Mouse (Mus musculus) megakaryocyte progenitor cell, adult 5-6 weeks (primary cell): Measurements from ENCODE around the gene Nppb. TPM values are rescaled to one million over a fixed set of nuclear protein-coding genes. Genes with fewer than 3 reads are reported as not detected.

Source experiments
- ATAC-seq: replicated peaks from 2 replicates; pipeline ENCODE4 v1.8.0; 2016; ENCODE audit warnings: mild to moderate bottlenecking, moderate TSS enrichment, inconsistent platforms; ENCODE audit not compliant: poor library complexity
- total RNA-seq, 2 experiments: library from RNA; stranded (forward) in 1 of 2; stranded (reverse) in 1 of 2; fragments of 157-497, 149-512 nt in 1 of 2; fragments of 200-1000 nt in 1 of 2; gene quantifications; 2 replicates each; pipeline versions ENCODE4 v1.2.3 to v1.2.4; 2015 to 2017

Nppb gene
- total RNA-seq, 2 experiments from 2014 or later, result not detected

DNA sequence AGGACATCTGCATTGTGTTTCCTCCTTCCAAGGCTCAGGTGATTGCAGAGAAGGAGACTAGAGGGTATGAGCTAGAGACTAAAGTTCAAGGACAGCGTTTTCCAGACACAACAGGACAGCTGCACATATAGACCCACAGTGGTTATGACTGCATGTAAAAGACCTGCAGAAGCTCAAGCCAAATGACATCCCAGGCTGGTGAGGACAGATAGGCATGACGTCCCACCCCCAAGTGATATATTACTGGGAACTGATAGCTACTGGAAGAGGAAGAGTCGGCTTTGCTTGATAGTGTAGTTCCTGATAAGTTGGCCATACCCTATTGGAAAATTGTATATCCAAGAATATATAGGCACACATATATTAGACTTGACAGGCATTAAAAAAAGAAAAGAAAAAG is 9.4 kb upstream of the Nppb start:
- ATAC-seq, result no peak

DNA sequence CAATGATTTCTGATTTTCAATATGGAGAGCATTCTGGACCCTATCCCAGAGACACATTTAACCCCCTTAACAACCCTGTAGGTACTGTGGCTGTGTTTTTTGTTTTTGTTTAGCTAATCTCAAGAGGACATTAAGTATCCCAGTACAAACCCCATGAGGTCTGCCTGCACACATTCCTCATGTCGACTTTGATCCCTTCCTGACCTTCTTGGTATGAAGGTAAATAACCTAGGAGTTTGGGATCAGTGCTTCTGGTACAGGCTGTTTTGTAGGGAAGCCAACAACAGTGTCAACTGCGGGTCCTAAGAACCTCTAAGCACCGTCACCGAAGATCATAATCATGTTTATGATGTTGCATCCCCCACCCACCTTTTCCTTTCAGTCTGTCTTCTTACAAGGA is 7.9 kb upstream of the Nppb start:
- no peak for ATAC-seq

DNA sequence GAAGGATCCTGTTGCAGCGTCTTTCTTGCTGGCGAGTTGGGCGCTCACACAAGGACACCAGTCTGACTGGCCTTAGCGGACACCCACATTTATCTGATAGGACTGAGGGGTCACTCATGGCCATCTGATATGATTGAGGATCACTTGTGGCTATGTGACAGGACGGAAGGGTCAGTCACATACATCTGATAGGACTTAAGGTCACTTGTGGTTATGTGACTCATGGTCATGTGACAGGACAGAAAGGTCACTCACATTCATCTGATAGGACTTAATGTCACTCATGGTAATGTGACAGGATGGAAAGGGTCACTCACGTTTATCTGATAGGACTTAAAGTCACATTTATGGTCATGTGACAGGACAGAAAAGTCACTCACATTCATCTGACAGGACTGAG is 7.2 kb upstream of the Nppb start:
- no peak for ATAC-seq

DNA sequence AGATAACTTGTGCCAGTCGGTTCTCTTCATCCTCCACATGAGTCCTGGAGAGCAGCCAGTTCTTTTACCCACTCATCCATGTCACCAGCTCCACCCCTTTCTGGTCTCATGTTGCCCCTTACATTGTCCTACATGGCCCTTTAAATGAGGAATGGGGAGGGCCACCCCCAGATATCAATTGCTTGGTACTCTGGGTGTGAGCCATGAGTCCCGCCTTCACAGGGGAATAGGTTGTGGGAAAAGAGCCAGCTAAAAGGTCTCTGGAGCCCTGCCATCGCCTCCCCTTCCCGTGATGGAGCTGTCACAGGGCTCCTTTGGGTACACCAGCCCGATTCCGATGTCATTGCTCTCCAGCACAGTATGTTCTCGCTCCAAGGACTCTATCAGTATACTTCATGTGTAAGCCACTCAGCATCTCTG is 6.1 kb upstream of the Nppb start:
- ATAC-seq, result no peak

DNA sequence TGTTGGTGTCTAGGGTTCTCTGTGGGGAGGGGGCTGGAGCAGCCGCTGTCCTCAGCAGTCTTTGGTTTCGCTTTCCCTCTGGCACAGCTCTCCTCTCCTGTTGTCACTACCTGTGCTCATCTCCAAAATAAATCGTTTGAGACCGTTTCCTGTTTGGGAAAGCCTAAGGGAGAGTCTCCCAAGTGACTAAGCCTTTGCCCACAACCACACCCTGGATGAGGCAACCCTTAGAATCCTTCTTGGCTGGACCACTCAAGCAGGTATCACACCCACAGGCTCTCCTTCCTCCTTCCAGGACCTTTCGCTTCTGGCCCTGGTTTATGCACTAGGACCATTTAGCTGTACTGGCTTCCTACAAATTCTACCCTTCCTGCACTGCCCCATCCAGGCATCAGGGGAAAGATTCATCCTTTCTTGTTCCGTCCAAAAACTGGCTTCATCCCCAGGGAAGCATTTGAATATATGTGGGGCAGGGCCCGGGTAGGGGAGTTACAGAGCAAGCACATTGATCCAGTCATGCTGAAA is 8.0 kb downstream of the Nppb start:
- no peak for ATAC-seq

DNA sequence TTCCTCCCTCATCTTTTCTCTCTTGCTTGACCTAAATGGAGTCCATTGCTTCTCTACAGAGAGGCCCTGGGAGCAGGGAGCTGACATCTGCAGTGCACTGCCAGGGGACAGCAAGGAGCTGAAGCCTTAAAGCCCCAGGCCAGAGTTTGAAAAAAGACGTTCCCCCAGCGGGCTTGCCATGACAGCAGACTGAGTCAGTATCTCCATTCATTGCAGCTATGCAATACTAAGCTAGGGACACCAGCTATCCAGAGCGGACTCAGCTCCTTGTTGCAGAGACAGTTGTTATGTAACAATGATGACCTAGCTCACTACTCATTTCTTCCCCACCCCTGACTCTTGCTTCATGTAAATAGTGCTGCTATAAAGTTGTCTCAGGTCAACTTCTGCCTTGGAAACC is 9.7 kb downstream of the Nppb start:
- ATAC-seq, result no peak

DNA sequence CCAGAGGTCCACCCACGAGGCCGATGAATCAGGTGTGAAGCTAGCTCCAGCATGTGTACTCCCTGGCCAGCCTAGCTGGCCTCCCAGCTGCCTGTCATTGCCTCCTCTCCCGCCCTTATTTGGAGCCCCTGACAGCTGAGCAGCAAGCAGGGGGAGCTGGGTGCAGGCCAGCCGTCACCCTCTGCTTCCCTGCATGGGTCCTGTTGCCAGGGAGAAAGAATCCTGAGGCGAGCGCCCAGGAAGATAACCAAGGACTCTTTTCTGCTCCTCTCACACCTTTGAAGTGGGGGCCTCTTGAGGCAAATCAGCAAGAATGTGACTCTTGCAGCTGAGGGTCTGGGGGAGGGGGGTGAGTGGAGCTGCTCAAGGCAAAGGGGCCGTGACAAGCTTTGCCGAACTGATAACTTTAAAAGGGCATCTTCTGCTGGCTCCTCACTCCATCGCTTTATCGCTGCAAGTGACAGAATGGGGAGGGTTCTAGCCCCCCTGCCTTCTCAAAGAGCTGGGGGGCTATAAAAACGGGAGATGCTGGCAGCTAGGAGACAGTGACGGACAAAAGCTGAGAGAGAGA is 14.7 kb downstream of the Nppb start, which contains the start of gene Nppa:
TSS of gene Nppa (plus strand) at position 521 of the 571 bp plus-strand sequence.
- ATAC-seq, result no peak

DNA sequence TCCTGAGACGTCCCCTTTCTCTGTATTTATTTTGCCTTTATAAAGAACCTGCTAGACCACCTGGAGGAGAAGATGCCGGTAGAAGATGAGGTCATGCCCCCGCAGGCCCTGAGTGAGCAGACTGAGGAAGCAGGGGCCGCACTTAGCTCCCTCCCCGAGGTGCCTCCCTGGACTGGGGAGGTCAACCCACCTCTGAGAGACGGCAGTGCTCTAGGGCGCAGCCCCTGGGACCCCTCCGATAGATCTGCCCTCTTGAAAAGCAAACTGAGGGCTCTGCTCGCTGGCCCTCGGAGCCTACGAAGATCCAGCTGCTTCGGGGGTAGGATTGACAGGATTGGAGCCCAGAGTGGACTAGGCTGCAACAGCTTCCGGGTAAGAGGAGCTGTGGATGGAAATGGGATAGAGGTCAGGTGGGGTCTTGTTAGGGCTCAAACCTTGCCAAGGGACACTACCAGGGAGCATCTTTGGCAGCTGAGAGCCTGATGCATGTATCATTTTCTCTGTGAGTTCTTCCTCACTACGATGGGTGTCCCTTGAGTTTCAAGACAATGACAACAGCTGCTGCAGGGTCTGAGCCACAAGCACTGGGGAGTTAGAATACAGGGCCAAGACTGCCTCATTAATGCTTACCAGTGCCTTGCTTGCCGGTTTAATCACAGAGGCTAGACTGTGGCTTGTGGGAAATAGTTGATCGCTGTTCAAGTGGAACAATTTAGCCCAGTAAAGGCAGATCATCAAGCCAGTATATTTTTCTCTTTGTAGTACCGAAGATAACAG is 15.6 kb downstream of the Nppb start:
- no peak for ATAC-seq

DNA sequence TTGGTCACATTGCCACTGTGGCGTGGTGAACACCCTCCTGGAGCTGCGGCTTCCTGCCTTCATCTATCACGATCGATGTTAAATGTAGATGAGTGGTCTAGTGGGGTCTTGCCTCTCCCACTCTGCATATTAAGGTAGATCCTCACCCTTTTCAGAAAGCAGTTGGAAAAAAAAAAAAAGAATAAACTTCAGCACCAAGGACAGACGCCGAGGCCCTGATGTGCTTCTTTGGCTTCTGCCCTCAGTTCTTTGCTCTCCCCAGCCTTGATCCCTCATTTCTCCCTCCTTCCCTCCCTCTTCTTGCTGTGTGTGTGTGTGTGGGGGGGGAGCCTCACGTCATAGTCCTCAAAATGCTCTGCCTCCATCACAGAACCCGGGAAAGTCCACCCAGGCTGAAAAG is 16.3 kb downstream of the Nppb start:
- ATAC-seq, result peak; percentile 33; the same call in 1 of the 2 replicates

DNA sequence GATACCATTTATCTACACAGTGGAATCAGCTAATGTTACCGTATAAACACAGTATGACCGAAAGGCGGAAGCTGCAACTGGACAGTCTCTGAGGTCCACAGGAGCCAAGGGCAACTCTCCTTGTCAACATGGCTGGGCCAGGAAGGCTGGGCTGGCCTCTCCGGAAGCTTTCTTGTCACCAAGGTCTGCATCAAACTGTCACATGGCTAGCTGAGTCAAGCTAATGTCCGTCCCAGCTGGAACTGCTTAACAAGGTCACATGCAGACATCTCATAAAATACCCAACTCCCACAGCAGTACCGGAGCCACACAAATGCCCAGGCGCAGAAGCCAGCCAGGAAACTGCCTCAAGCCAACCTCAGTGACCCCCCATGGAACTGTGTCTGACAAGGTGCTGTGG is 18.8 kb downstream of the Nppb start:
- no peak for ATAC-seq

DNA sequence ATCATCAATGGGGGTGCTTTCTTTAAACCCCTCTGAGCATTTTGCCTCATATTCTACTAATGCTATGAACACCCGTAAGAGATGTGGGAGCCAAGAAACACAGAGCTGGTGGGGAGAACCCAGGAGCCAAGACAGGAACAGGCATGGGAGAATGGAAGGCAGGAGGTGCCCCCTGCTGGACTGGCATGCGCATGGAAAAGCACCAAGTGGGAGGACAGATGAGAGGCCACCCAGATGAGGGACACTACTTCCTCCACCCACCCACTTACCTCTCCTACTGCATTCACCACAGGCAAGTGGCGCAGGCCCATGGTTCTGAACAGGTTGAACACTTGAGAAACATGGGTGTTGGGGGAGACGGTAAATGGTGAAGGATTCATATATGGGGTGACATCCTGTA is 22.8 kb downstream of the Nppb start:
- peak; percentile 79 for ATAC-seq

DNA sequence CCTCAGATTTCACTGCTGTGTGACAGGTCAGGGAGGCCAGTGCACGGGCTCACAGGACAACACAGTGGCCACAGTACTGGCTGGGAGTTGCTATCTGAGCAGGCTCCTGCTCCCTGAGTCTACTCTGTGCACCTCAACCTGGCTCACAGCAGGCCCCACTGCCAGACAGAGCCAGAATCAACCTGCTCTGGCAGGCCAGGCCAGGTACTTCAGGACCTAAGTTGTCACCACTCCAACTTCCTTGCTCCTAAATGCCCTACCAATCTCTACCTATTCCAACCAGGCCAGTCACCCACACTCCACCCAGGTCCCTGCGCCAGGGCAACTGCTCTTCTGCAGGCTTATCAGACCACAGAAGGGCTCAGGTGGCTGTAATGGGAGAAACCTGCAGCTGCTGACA is 24.1 kb downstream of the Nppb start:
- ATAC-seq, result no peak

DNA sequence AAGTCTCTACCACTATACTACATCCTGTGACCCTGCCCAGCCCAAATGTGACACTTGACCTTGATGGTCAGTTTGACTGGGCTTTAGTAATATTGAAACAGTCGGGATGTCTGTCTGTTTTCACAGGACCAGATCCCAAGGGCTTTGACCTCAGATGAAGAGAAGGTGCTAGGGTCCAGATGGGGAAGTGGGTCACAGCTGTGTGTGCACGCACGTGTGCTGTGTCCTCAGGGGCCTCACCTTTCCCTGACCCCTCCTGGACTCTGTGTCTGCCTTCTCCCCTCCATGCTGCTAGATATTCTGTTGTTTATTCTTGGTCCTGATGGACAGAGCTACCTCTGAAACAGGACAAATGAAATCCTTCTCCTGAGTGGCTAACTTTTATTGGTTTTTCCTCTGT is 25.7 kb downstream of the Nppb start:
- ATAC-seq, result no peak

DNA sequence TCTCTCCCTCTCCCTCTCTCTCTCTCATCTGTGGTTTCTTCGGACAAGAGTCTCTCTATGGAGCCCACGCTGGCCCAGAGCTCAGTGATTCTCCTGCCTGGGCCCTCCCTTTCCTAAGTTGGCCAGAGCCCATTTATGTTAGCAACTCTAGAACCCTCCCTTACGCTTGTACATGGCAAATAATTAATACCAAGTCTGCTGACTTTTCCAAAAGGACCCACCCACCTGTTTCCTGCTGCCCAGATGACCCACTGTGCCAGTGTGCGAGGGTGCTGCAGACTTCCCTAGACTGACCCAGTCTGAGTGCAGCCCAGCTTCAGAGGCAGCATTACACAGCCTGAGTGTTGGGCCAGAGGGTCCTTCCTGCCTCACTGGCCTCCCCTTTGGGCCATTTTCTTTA is 26.6 kb downstream of the Nppb start:
- no peak for ATAC-seq

DNA sequence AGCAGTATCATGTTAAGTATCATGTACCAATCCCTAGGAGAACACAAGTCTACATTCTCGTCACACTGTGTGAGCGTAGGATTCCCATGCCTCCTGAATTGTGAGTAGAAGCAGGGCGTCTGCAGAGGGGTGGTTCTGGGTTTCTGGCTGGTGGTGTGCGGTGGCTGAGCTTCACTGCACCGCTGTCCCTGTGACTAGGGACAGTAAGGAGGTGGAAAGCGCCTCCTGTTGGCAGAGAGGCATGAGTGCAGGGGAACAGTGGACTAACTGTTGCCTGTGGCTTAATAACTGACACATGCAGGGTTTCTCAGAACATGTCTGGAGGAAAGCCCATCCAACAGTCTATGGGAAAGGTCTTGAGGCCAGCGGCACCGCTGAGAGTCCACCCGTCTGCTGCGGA is 29.8 kb downstream of the Nppb start:
- peak; percentile 68 for ATAC-seq

DNA sequence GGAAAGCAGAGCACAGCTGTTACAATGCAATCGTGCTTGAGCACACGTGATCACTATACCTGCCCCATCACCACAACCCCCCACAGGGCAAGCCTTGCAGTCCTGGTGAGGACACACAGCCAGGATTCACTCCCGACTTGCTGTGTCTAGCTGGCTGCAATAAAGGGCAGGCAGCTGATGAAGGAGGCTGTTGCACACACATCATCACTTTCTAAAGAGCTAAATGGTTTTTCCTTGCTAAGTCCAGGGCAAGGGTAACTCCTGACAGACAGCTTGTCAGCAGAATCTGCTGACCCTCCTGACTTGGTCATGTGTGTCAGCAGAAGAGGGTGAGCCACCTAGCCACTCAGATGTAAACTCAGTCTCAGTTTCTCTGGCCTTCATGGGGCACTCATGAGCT is 31.4 kb downstream of the Nppb start:
- ATAC-seq, result no peak

DNA sequence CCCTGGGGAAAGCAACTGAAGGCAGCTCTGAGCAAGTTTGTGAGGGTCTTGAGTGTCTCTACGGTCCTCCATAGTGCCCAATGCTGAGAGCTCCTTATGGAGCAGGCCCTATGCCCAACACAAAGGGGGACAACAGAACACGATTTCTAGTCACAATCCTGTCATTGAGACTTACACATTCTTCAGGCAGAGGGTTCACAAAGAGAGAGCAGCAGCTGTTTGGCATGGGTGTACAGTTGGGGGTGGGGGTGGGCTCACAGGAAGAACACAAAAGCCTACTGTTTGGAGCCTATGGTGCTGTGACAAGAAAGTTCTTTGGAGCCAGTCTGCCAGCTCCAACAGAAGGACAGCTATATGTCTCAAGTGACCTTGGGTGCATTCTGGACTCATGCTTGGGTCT is 32.8 kb downstream of the Nppb start:
- no peak for ATAC-seq

DNA sequence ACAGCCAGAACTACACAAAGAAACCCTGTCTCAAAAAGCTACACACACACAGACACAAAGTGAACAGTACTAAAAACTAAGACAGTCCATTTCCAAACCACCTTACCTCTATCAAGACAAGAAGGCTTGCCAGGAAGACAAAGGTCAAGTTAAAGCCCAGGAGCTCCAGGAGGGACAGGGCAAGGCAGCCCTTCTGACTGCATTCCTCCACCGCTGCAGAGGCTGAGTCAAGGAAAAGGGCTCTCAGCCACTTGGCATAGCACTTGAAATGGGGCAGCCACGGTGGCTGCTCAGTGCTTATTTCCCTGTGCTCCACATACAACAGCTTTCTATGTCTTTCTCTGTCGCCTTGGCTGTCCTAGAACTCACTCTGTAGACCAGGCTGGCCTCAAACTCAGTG is 38.4 kb downstream of the Nppb start:
- no peak for ATAC-seq

DNA sequence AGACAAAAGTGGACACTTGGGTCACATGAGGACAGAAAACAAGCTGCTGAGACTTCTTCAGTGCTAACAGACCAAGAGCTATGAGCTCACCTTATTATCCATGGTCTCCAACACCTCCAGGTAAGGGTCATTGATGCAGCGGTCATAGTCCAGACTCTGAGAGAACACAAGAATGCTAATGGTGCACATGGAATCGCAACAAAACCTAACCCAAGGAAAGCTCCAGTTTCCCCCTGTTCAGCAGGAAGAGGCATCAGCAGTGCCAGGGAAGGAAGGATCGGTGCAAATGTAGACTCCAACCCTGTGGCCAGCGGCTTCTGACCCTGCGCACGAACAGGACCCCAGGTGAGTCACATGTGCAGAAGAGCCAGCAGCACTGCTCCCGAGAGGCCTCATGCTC is 43.7 kb downstream of the Nppb start:
- no peak for ATAC-seq

DNA sequence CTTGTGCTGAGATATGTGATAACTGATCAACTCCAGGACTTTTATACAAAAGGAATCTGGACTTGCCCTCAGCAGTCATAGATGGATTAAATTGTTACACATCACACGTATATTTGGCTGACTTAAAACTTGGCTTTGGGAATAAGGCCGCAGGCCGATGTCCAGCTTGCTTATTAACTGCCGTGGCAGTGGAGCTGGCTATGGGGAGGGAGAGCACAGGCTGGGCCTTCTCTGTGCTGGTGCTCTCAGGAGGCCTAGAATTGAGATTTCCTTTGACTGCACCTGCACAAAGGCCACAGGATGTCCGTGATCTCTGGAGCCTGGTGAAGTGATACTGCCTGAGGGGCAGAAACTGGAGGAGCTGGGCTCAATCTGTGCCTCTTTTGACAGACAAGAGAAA is 44.9 kb downstream of the Nppb start:
- no peak for ATAC-seq

DNA sequence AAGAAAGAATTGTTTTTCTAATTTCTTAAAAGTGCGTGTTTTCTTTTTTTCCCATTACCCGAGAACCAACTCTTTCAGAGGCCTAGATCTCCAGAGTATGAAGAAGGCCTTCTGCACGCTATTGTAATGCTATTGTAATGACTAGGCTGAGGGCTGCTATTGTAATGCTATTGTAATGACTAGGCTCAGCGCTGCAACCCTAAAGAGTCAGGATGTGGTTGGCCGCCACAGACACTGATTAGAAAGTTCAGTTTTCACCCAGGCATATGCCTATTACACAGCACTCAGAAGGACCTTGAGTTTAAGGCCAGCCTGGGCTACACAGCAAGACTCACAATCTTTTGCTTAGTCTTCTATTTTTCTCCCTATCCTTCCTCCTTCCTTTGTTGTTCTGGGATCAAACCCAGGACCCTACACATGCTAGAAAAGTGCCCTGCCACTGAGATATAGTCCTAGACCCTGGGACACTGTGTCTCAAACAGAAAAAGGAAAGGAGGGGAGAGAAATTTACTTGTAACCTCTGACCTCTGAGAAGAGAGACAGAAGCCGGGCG is 48.3 kb downstream of the Nppb start:
- ATAC-seq, result peak; percentile 43

DNA sequence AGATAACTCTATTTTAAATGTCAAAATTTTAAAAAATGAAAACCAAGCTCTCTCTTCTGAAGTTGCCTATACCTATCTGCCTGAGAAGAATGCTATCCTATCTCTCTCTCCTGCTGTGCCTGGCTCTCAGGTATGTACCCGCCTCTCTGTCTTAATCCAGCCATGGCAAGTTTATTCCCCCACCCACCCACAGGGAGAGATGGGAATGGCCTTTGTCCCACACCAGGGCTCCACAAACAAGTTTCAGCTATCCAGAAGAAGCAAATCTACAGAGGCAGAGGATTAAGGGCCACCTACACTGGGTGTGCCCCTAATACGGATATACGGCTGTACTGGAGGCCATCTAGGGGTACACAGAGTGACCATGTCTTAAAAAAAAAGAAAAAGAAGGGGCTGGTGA is 49.9 kb downstream of the Nppb start:
- ATAC-seq, result no peak
